Mouse (Mus musculus): ENCODE measurements around the gene Knstrn. TPM values are rescaled to one million over a fixed set of nuclear protein-coding genes. Genes with fewer than 3 reads are reported as not detected.

Gene Knstrn
- polyA plus RNA-seq, 1 experiment from 2014 or later = 106 TPM

GRCm38 (mm10) chr2:118806860-118807259 is 6.9 kb upstream of the Knstrn start:
- Histone ChIP-seq H3K9ac (ENCODE audit: low read length) (no peak overlapping the region), H3K4me2 (ENCODE audit: low read length) (no peak overlapping the region), H3K27me3 (ENCODE audit: control insufficient read depth, insufficient read depth, low read length) (no peaks in the 10 kb centered on the region), H3K36me3 (ENCODE audit: control insufficient read depth, insufficient read depth, low read length) (no peaks in the 10 kb centered on the region), H3K4me1 (ENCODE audit: control insufficient read depth in 2 of 2, insufficient read depth in 2 of 2, low read length in 2 of 2) (peaks cover 0 to 3% of the 10 kb centered on the region in 2 experiments; a peak in 1 of 4 replicates), H3K9me3 (ENCODE audit: control insufficient read depth, low read length) (no peaks in the 10 kb centered on the region), H3K27ac (replicated peaks in 1 of 2; ENCODE audit: control insufficient read depth in 1 of 2, insufficient read depth in 1 of 2, low read depth in 2 of 2, low read length in 2 of 2) (no peak overlapping the region), H3K4me3 (ENCODE audit: control insufficient read depth in 1 of 2, insufficient read depth in 1 of 2, low read depth in 1 of 2, low read length in 2 of 2) (no peak overlapping the region)
- no peak for ATAC-seq (ENCODE audit: insufficient number of reproducible peaks, insufficient read depth, low FRiP score, low read depth)
- 43% methylated on average over 4 of the region's 4 CpGs for WGBS

- 25% methylated on average over 2 of the region's 2 CpGs for WGBS
- ATAC-seq (ENCODE audit: insufficient number of reproducible peaks, insufficient read depth, low FRiP score, low read depth) = no peak
- Histone ChIP-seq H3K36me3 (ENCODE audit: control insufficient read depth, insufficient read depth, low read length) (peaks cover 1% of the 10 kb centered on the region; the same call in 1 of the 2 replicates), H3K4me1 (ENCODE audit: control insufficient read depth in 2 of 2, insufficient read depth in 2 of 2, low read length in 2 of 2) (peaks cover 5 to 14% of the 10 kb centered on the region in 2 experiments; a peak in 3 of 4 replicates), H3K27me3 (ENCODE audit: control insufficient read depth, insufficient read depth, low read length) (no peaks in the 10 kb centered on the region), H3K9ac (ENCODE audit: low read length) (no peak overlapping the region), H3K4me2 (ENCODE audit: low read length) (no peak overlapping the region), H3K4me3 (ENCODE audit: control insufficient read depth in 1 of 2, insufficient read depth in 1 of 2, low read depth in 1 of 2, low read length in 2 of 2) (no peak overlapping the region), H3K27ac (replicated peaks in 1 of 2; ENCODE audit: control insufficient read depth in 1 of 2, insufficient read depth in 1 of 2, low read depth in 2 of 2, low read length in 2 of 2) (no peak overlapping the region), H3K9me3 (ENCODE audit: control insufficient read depth, low read length) (no peaks in the 10 kb centered on the region)
Observed at GRCm38 (mm10) chr2:118810861-118811260, 2.9 kb upstream of the Knstrn start.

DNA sequence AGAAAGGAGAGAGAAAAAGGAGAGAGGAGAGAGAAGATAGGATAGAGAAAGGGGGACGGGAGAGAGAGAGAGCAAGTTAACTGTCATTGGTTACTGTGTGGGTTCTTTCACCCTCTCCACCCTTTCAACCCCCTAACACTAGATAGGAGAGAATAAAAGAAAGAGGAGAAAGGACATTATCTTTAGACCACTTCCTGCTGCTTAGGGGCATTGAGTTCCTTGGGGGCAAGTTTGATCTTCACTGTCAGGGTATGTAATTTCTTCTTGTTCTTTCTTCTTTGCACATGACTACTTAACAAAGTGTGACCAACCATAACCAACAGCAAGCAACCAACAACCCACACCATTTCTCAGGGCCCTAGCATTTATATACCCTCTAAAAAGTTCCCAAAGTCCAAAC is 1.1 kb upstream of the Knstrn start:
- ATAC-seq (ENCODE audit: insufficient number of reproducible peaks, insufficient read depth, low FRiP score, low read depth) = no peak
- no peak overlapping the region for H3K9ac ChIP-seq (ENCODE audit: low read length)
- no peak overlapping the region for H3K4me3 ChIP-seq (ENCODE audit: control insufficient read depth in 1 of 2, insufficient read depth in 1 of 2, low read depth in 1 of 2, low read length in 2 of 2)
- no peak overlapping the region for H3K27ac ChIP-seq (replicated peaks in 1 of 2; ENCODE audit: control insufficient read depth in 1 of 2, insufficient read depth in 1 of 2, low read depth in 2 of 2, low read length in 2 of 2)
- peaks cover 16% of the 10 kb centered on the region for H3K36me3 ChIP-seq (ENCODE audit: control insufficient read depth, insufficient read depth, low read length)
- WGBS = 92% methylated on average over 1 of the region's 1 CpGs
- no peak overlapping the region for H3K4me2 ChIP-seq (ENCODE audit: low read length)
- no peaks in the 10 kb centered on the region for H3K27me3 ChIP-seq (ENCODE audit: control insufficient read depth, insufficient read depth, low read length)
- H3K9me3 ChIP-seq (ENCODE audit: control insufficient read depth, low read length) = no peaks in the 10 kb centered on the region
- H3K4me1 ChIP-seq (ENCODE audit: control insufficient read depth in 2 of 2, insufficient read depth in 2 of 2, low read length in 2 of 2) = peaks cover 5 to 16% of the 10 kb centered on the region in 2 experiments; a peak in 3 of 4 replicates

DNA sequence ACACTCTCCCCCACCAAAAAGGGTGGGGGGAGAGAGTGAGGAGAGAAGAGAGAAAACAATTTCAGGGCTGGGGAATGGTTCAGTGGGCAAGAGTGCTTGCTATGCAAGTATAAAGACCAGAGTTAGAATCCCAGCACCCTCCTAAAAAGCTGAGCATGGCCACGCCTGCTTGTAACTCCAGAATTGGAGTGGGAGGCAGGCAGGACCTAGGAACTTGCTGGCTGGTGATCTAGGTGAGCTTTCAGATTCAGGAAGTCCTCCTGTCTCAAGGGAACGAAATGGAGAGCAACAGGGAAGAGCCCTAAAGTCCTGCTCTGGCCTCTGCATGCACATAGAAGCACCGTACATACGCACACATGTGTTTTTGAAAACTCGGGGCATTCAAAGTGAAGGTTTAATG is 9.0 kb downstream of the Knstrn start:
- Histone ChIP-seq H3K4me1 (ENCODE audit: control insufficient read depth in 2 of 2, insufficient read depth in 2 of 2, low read length in 2 of 2) (no peaks in the 10 kb centered on the region), H3K27ac (replicated peaks in 1 of 2; ENCODE audit: control insufficient read depth in 1 of 2, insufficient read depth in 1 of 2, low read depth in 2 of 2, low read length in 2 of 2) (no peak overlapping the region), H3K36me3 (ENCODE audit: control insufficient read depth, insufficient read depth, low read length) (peaks cover 81% of the 10 kb centered on the region), H3K4me3 (ENCODE audit: control insufficient read depth in 1 of 2, insufficient read depth in 1 of 2, low read depth in 1 of 2, low read length in 2 of 2) (no peak overlapping the region), H3K9ac (ENCODE audit: low read length) (no peak overlapping the region), H3K9me3 (ENCODE audit: control insufficient read depth, low read length) (no peaks in the 10 kb centered on the region), H3K27me3 (ENCODE audit: control insufficient read depth, insufficient read depth, low read length) (no peaks in the 10 kb centered on the region), H3K4me2 (ENCODE audit: low read length) (no peak overlapping the region)
- no peak for ATAC-seq (ENCODE audit: insufficient number of reproducible peaks, insufficient read depth, low FRiP score, low read depth)
- WGBS = 85% methylated on average over 5 of the region's 5 CpGs

- ATAC-seq (ENCODE audit: insufficient number of reproducible peaks, insufficient read depth, low FRiP score, low read depth) = no peak
- H3K9me3 ChIP-seq (ENCODE audit: control insufficient read depth, low read length) = no peaks in the 10 kb centered on the region
- H3K4me2 ChIP-seq (ENCODE audit: low read length) = no peak overlapping the region
- H3K9ac ChIP-seq (ENCODE audit: low read length) = no peak overlapping the region
- H3K4me1 ChIP-seq (ENCODE audit: control insufficient read depth in 2 of 2, insufficient read depth in 2 of 2, low read length in 2 of 2) = no peaks in the 10 kb centered on the region
- no peak overlapping the region for H3K27ac ChIP-seq (replicated peaks in 1 of 2; ENCODE audit: control insufficient read depth in 1 of 2, insufficient read depth in 1 of 2, low read depth in 2 of 2, low read length in 2 of 2)
- H3K4me3 ChIP-seq (ENCODE audit: control insufficient read depth in 1 of 2, insufficient read depth in 1 of 2, low read depth in 1 of 2, low read length in 2 of 2) = no peak overlapping the region
- H3K27me3 ChIP-seq (ENCODE audit: control insufficient read depth, insufficient read depth, low read length) = no peaks in the 10 kb centered on the region
- WGBS = 95% methylated on average over 4 of the region's 4 CpGs
- H3K36me3 ChIP-seq (ENCODE audit: control insufficient read depth, insufficient read depth, low read length) = peaks cover 81% of the 10 kb centered on the region
Observed at GRCm38 (mm10) chr2:118824396-118824795, 10.6 kb downstream of the Knstrn start.

DNA sequence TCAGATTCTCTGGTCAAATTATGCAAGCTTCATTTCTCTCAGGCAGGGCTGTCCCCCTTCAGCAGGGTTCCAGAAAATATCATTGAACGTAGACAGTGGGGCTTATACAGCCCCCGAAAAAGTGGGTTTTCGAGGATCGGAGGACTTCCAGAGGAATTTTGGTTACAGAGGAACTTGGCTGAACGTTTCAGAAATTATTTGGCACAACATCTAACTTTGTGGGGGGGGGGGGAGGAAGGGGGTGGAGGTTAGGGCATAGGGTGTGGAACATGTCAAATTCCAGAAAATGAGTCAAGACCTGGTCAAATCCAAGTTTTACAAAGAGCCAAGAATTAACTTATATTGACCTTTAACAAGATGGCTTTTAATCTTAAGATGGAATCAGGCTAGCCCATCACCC is 15.3 kb downstream of the Knstrn start:
- no peaks in the 10 kb centered on the region for H3K9me3 ChIP-seq (ENCODE audit: control insufficient read depth, low read length)
- peaks cover 98% of the 10 kb centered on the region for H3K36me3 ChIP-seq (ENCODE audit: control insufficient read depth, insufficient read depth, low read length)
- H3K4me2 ChIP-seq (ENCODE audit: low read length) = no peak overlapping the region
- ATAC-seq (ENCODE audit: insufficient number of reproducible peaks, insufficient read depth, low FRiP score, low read depth) = no peak
- WGBS = 90% methylated on average over 5 of the region's 5 CpGs
- no peak overlapping the region for H3K4me3 ChIP-seq (ENCODE audit: control insufficient read depth in 1 of 2, insufficient read depth in 1 of 2, low read depth in 1 of 2, low read length in 2 of 2)
- H3K4me1 ChIP-seq (ENCODE audit: control insufficient read depth in 2 of 2, insufficient read depth in 2 of 2, low read length in 2 of 2) = no peaks in the 10 kb centered on the region
- no peak overlapping the region for H3K9ac ChIP-seq (ENCODE audit: low read length)
- H3K27ac ChIP-seq (replicated peaks in 1 of 2; ENCODE audit: control insufficient read depth in 1 of 2, insufficient read depth in 1 of 2, low read depth in 2 of 2, low read length in 2 of 2) = no peak overlapping the region
- H3K27me3 ChIP-seq (ENCODE audit: control insufficient read depth, insufficient read depth, low read length) = no peaks in the 10 kb centered on the region

GRCm38 (mm10) chr2:118834061-118834460 is 20.3 kb downstream of the Knstrn start:
- Histone ChIP-seq H3K36me3 (ENCODE audit: control insufficient read depth, insufficient read depth, low read length) (peaks cover 68% of the 10 kb centered on the region), H3K4me2 (ENCODE audit: low read length) (no peak overlapping the region), H3K9me3 (ENCODE audit: control insufficient read depth, low read length) (no peaks in the 10 kb centered on the region), H3K27me3 (ENCODE audit: control insufficient read depth, insufficient read depth, low read length) (no peaks in the 10 kb centered on the region), H3K9ac (ENCODE audit: low read length) (no peak overlapping the region), H3K4me3 (ENCODE audit: control insufficient read depth in 1 of 2, insufficient read depth in 1 of 2, low read depth in 1 of 2, low read length in 2 of 2) (no peak overlapping the region), H3K4me1 (ENCODE audit: control insufficient read depth in 2 of 2, insufficient read depth in 2 of 2, low read length in 2 of 2) (peaks cover 4 to 9% of the 10 kb centered on the region in 2 experiments; a peak in 2 of 4 replicates), H3K27ac (replicated peaks in 1 of 2; ENCODE audit: control insufficient read depth in 1 of 2, insufficient read depth in 1 of 2, low read depth in 2 of 2, low read length in 2 of 2) (no peak overlapping the region)
- 92% methylated on average over 6 of the region's 6 CpGs for WGBS
- ATAC-seq (ENCODE audit: insufficient number of reproducible peaks, insufficient read depth, low FRiP score, low read depth) = no peak

- no peaks in the 10 kb centered on the region for H3K27me3 ChIP-seq (ENCODE audit: control insufficient read depth, insufficient read depth, low read length)
- no peak for ATAC-seq (ENCODE audit: insufficient number of reproducible peaks, insufficient read depth, low FRiP score, low read depth)
- peaks cover 57% of the 10 kb centered on the region for H3K36me3 ChIP-seq (ENCODE audit: control insufficient read depth, insufficient read depth, low read length)
- H3K4me3 ChIP-seq (ENCODE audit: control insufficient read depth in 1 of 2, insufficient read depth in 1 of 2, low read depth in 1 of 2, low read length in 2 of 2) = no peak overlapping the region
- peak overlapping the region in 1 of 2 experiments; percentile 26; a peak in 1 of 4 replicates for H3K27ac ChIP-seq (replicated peaks in 1 of 2; ENCODE audit: control insufficient read depth in 1 of 2, insufficient read depth in 1 of 2, low read depth in 2 of 2, low read length in 2 of 2)
- H3K9ac ChIP-seq (ENCODE audit: low read length) = no peak overlapping the region
- H3K9me3 ChIP-seq (ENCODE audit: control insufficient read depth, low read length) = no peaks in the 10 kb centered on the region
- 41% methylated on average over 6 of the region's 6 CpGs for WGBS
- no peak overlapping the region for H3K4me2 ChIP-seq (ENCODE audit: low read length)
- peaks cover 4 to 9% of the 10 kb centered on the region in 2 experiments; a peak in 2 of 4 replicates for H3K4me1 ChIP-seq (ENCODE audit: control insufficient read depth in 2 of 2, insufficient read depth in 2 of 2, low read length in 2 of 2)
Observed at GRCm38 (mm10) chr2:118835115-118835514, 21.3 kb downstream of the Knstrn start.

Data from heart, embryonic 14.5 days (tissue).